Mouse (Mus musculus) testis, adult 2 months (tissue): ENCODE data around the gene Nrn1l.

Experiments
- CTCF ChIP-seq: fragments of 200-500 bp; IDR thresholded peaks from 2 replicates; pipeline ENCODE4 v1.5.1; 2012; ENCODE audit warnings: low read depth, mild to moderate bottlenecking, inconsistent platforms, low read length, moderate library complexity; ENCODE audit not compliant: control insufficient read depth, insufficient read depth, insufficient replicate concordance
- POLR2A ChIP-seq: fragments of 200-500 bp; IDR thresholded peaks from 2 replicates; pipeline ENCODE4 v1.6.1; 2012; ENCODE audit warnings: low read depth, mild to moderate bottlenecking, inconsistent platforms, low read length, moderate library complexity; ENCODE audit not compliant: control insufficient read depth

DNA sequence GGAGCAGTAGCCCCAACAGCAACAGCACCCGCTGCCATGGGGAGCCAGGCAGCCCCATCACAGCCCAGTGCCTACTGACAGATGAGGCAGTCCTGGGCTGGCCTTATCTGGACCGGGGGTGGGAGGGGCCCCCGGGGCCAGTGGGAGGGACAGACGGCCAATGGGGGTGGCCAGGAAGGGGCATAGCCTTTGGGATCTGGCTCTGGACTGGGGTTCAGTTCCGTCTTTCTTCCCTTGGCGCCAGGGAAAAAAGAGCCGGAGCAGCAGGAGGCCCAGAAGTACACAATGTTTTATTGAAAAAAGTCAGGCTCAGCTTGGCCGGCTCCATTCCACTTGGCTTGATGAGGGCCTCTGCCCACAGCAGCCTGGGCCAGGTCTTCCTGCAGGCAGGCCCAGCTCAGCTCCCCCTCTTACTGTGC is 50.0 kb downstream of the Nrn1l start, which contains the start of gene Lcat:
- TF ChIP-seq CTCF: no peak
- no peak for TF ChIP-seq POLR2A
